Mouse (Mus musculus) spleen, adult 2 months (tissue): ENCODE results near the gene Trmo. TPM values are rescaled to one million over a fixed set of nuclear protein-coding genes. Genes with fewer than 3 reads are reported as not detected.

Experiments
- DNase-seq, 2 experiments: peaks; one replicate each; pipeline versions ENCODE4 v3.0.0 to v3.0.0-alpha.2; 2012 to 2021; ENCODE audit warnings: low spot score in 2 of 2, low read depth in 1 of 2
- H3K27ac ChIP-seq: fragments of 200-500 bp; 2 replicates; pipeline ENCODE4 v1.5.1; 2012; ENCODE audit warnings: low read length, inconsistent platforms; ENCODE audit not compliant: insufficient read depth
- H3K27me3 ChIP-seq: fragments of 200-500 bp; 2 replicates; pipeline ENCODE4 v1.6.1; 2012; ENCODE audit warnings: mild to moderate bottlenecking, moderate library complexity, low read length, inconsistent platforms; ENCODE audit not compliant: control insufficient read depth, insufficient read depth
- H3K36me3 ChIP-seq: fragments of 200-500 bp; 2 replicates; pipeline ENCODE4 v1.6.1; 2012; ENCODE audit warnings: mild to moderate bottlenecking, low read length, inconsistent platforms; ENCODE audit not compliant: control insufficient read depth, insufficient read depth
- H3K4me1 ChIP-seq: fragments of 200-500 bp; 2 replicates; pipeline ENCODE4 v1.6.1; 2011; ENCODE audit warnings: inconsistent platforms; ENCODE audit not compliant: control insufficient read depth, insufficient read depth, insufficient read length
- H3K4me3 ChIP-seq: fragments of 200-500 bp; 2 replicates; pipeline ENCODE4 v1.5.1; 2011; ENCODE audit warnings: mild to moderate bottlenecking, inconsistent platforms; ENCODE audit not compliant: insufficient read depth, insufficient read length; ENCODE audit errors: extremely low read depth
- CTCF ChIP-seq: fragments of 200-500 bp; IDR thresholded peaks from 2 replicates; pipeline ENCODE4 v1.5.1; 2011; ENCODE audit warnings: mild to moderate bottlenecking, inconsistent platforms; ENCODE audit not compliant: insufficient read depth, insufficient read length, insufficient replicate concordance; ENCODE audit errors: extremely low read depth
- POLR2A ChIP-seq: fragments of 200-500 bp; IDR thresholded peaks from 2 replicates; pipeline ENCODE4 v1.6.1; 2011; ENCODE audit warnings: low read depth, low read length, inconsistent platforms
- WGBS: fragments of 180-500 bp; shearing (Covaris S2); methylation state at CpG from one replicate; pipeline ENCODE4 v1.1.7; 2018; 5-methylcytosine and 5-hydroxymethylcytosine counted together
- polyA plus RNA-seq: library from polyadenylated mRNA; depleted of rRNA; stranded (reverse); fragments of >200 nt; gene quantifications from 2 replicates; pipeline ENCODE4 v1.2.3, GENCODE M21; 2012

The Trmo gene
- polyA plus RNA-seq, 1 experiment, result 11.6 TPM

- DNase-seq, result no peak
- peaks cover 15% of the 10 kb centered on the region; the same call in 1 of the 2 replicates for H3K4me1 ChIP-seq
- no peak overlapping the region for H3K27ac ChIP-seq
- WGBS, result 15% methylated on average over 4 of the region's 4 CpGs
- H3K36me3 ChIP-seq, result no peaks in the 10 kb centered on the region
- no peak overlapping the region for H3K4me3 ChIP-seq
- peaks cover 36% of the 10 kb centered on the region for H3K27me3 ChIP-seq
- TF ChIP-seq POLR2A (no peak), CTCF (no peak)
These were observed 42.1 kb downstream of the Trmo start for GRCm38 (mm10) chr4:46347141-46347540.

- DNase-seq, result no peak
- H3K4me1 ChIP-seq, result peaks cover 15% of the 10 kb centered on the region; the same call in 1 of the 2 replicates
- H3K36me3 ChIP-seq, result no peaks in the 10 kb centered on the region
- no peak for TF ChIP-seq CTCF
- no peak for TF ChIP-seq POLR2A
- peaks cover 40% of the 10 kb centered on the region for H3K27me3 ChIP-seq
- no peak overlapping the region for H3K4me3 ChIP-seq
- H3K27ac ChIP-seq, result no peak overlapping the region
- 28% methylated on average over 6 of the region's 6 CpGs for WGBS
These were observed 43.0 kb downstream of the Trmo start for GRCm38 (mm10) chr4:46346221-46346620.

- H3K27ac ChIP-seq, result no peak overlapping the region
- WGBS, result 32% methylated on average over 3 of the region's 3 CpGs
- no peak overlapping the region for H3K4me3 ChIP-seq
- TF ChIP-seq POLR2A (no peak), CTCF (no peak)
- no peak for DNase-seq
- H3K36me3 ChIP-seq, result no peaks in the 10 kb centered on the region
- H3K27me3 ChIP-seq, result peaks cover 40% of the 10 kb centered on the region
- H3K4me1 ChIP-seq, result peaks cover 15% of the 10 kb centered on the region; the same call in 1 of the 2 replicates
These were observed 43.5 kb downstream of the Trmo start for GRCm38 (mm10) chr4:46345773-46346100.

GRCm38 (mm10) chr4:46345056-46345772 lies 44.0 kb downstream of the Trmo start:
- 13% methylated on average over 66 of the region's 67 CpGs for WGBS
- no peaks in the 10 kb centered on the region for H3K36me3 ChIP-seq

GRCm38 (mm10) chr4:46344288-46344687 lies 44.9 kb downstream of the Trmo start:
- WGBS, result 2% methylated on average over 41 of the region's 51 CpGs
- Histone ChIP-seq H3K27ac (no peak overlapping the region), H3K36me3 (no peaks in the 10 kb centered on the region), H3K27me3 (peaks cover 43% of the 10 kb centered on the region), H3K4me3 (peak overlapping the region; percentile 18; the same call in 1 of the 2 replicates), H3K4me1 (peaks cover 15% of the 10 kb centered on the region; the same call in 1 of the 2 replicates)
- DNase-seq, result no peak
- no peak for TF ChIP-seq POLR2A
- TF ChIP-seq CTCF, result no peak

More at GRCm38 (mm10) chr4:46345056-46345772, 44.0 kb downstream of the Trmo start:
- Histone ChIP-seq H3K4me3 (no peak overlapping the region), H3K27ac (no peak overlapping the region), H3K4me1 (peaks cover 15% of the 10 kb centered on the region; the same call in 1 of the 2 replicates), H3K27me3 (peaks cover 39% of the 10 kb centered on the region)
- TF ChIP-seq CTCF, result no peak
- TF ChIP-seq POLR2A, result no peak
- DNase-seq, result no peak

- Histone ChIP-seq H3K27me3 (peaks cover 38% of the 10 kb centered on the region), H3K4me1 (peaks cover 15% of the 10 kb centered on the region; the same call in 1 of the 2 replicates), H3K4me3 (peak within 1 kb of the TSS; percentile 18; the same call in 1 of the 2 replicates), H3K27ac (no peak within 1 kb of the TSS), H3K36me3 (no peaks in the 10 kb centered on the region)
- no peak for DNase-seq
- TF ChIP-seq POLR2A (no peak), CTCF (no peak)
- 9% methylated on average over 59 of the region's 70 CpGs for WGBS
These were observed 45.5 kb downstream of the Trmo start, which contains the start of gene Foxe1 for GRCm38 (mm10) chr4:46343596-46344260. TSS of gene Foxe1 (plus strand) at chr4:46343609.
